Mouse (Mus musculus) layer of hippocampus, adult 11-12 months (tissue): Measurements from ENCODE around the gene Gm21704.
"Not testable (repeated sequence)": the region's sequence is repeated elsewhere in the genome, so short reads cannot be mapped to it uniquely, and the experiment has no call there.

ENCODE experiments used
- DNase-seq: peaks from one replicate; pipeline ENCODE4 v3.0.0; 2022; ENCODE audit warnings: low spot score

The Gm21704 gene

DNA sequence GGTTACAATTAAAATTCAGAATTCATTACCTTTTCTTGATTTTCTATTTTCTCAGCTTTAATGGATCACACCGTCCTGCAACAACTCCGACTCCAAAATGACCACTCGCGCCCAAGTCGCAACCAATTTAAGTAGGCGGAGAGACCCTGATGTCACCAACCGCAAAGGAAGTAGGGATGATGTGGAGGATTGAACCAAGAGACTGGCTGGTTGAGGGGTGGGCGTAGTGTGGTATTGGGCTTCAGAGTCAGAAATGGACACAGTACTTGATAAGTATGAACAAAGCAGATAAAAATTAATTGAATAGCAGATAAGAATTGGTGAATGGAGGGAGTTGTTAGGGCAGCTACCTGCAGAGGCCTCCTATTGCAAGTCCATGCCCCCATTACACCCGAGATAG, at the start of gene Gm21704, which contains the start of gene Gm21708:
Gm21704 (minus strand) TSS at position 101 of the 400 bp plus-strand sequence.
Gm21708 (minus strand) TSS at position 101 of the 400 bp plus-strand sequence.
- not testable (repeated sequence) for DNase-seq

DNA sequence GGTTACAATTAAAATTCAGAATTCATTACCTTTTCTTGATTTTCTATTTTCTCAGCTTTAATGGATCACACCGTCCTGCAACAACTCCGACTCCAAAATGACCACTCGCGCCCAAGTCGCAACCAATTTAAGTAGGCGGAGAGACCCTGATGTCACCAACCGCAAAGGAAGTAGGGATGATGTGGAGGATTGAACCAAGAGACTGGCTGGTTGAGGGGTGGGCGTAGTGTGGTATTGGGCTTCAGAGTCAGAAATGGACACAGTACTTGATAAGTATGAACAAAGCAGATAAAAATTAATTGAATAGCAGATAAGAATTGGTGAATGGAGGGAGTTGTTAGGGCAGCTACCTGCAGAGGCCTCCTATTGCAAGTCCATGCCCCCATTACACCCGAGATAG, 64.7 kb downstream of the Gm21704 start, which contains the start of gene Gm21693:
Gm21693 (minus strand) TSS at position 101 of the 400 bp plus-strand sequence.
- not testable (repeated sequence) for DNase-seq

DNA sequence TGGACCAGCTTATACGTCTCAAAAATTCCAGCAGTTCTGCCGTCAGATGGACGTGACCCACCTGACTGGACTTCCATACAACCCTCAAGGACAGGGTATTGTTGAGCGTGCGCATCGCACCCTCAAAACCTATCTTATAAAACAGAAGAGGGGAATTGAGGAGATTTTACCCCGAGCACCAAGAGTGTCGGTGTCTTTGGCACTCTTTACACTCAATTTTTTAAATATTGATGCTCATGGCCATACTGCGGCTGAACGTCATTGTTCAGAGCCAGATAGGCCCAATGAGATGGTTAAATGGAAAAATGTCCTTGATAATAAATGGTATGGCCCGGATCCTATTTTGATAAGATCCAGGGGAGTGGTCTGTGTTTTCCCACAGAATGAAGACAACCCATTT, 69.3 kb downstream of the Gm21704 start:
- peak; percentile 17 for DNase-seq
